Mouse (Mus musculus): ENCODE measurements around the gene Chrna9.

Chrna9 gene

DNA sequence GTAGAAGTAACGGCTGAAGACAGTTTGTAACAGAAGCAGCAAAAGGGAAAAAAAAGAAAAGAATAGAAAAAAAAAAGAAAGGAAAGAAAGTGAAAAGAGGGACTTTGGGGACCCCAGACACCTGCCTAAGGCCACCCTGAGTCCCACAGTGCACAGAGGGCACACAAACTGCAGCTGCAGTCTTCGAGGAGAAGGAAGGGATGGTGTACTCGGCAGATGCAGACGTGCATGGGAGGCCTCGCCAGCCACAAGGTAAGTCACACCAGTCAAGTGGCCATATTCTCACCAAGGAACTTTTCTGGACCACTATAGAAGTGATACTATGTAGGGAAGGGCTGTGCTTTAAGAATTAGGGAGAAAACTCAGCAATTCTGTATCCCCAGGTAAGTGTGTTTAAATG, at the start of gene Chrna9:
Gene Chrna9, plus strand, starts transcription at position 139 of the 400 bp plus-strand sequence.
- in situ Hi-C loops (cut with MboI, MseI), result loop anchor here (5.0 to 10.0 kb wide), 2 partner anchors 97 to 670 kb away; no protein-coding TSS in a partner anchor

DNA sequence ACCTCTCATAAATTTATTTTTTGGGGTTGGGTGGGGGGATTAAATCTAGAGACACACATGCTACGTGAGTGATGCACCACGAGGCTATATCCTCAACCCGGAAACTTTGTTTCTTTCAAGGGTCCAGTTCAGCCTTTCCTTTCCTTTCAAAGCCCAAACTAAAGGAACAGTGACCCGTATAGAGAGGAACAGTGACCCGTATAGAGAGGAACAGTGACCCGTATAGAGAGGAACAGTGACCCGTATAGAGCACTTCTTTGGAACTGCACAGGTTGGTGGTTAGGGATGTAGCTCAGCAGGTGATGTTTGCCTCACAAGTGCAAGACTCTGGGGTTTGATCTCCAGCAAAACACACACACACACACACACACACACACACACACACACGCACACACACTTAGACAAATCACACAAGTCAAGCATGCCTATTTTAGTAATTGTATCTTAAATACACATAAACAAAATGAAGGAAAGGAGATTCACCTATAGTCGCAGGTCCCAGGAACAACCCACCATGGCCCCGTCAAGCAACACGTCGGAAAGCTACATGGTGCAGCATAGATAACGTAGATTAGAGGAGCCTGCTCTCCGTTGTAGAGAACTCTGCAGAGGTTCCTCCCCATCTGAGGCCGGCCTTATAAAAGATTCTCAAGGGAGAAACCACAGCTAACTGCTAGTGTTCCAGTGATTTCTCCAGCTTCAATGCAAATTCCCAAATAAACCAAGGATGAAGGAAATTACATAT, 48.9 kb upstream of the Chrna9 start:
- in situ Hi-C loops (cut with MboI, MseI), result no loop called here

DNA sequence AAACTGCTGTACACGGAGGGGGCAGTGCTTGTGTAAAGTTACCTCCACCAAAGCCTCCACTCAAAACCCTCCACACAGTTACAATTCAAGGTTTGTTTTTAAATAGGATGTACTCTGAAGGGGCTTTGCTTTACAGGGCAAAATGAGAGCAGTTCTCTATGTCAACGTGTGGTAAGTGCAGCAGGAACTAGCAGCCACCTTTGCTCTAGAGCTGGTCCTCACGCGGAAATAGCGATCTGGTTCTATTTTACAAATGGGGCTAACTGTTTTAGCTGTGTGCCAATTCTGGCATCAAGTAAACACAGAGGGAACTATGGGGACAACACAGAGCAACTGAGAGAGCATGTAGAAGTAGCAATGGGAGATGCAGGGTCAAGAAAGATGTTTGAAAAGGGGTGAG, 46.6 kb upstream of the Chrna9 start:
- in situ Hi-C loops (cut with MboI, MseI), result no loop called here

DNA sequence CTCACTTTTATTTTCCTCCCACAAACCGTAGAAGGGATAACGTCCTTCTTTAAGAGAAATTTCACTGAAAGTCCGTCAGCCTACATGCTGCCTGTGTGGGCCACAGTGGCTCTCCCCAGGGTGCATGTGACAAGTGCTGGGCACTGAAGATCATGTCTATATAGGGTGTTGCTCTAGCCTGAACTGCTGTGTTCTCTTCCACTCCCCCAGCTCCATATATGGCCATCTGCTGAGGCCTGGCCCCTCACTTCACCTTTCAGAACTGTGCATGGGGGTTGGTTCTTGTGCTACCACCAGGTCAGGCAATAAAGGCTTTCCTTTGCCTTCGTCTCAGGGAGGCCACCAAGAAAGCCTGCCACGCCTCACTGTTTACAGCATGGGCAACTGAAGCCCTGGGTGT, 45.7 kb upstream of the Chrna9 start:
- in situ Hi-C loops (cut with MboI, MseI), result no loop called here

DNA sequence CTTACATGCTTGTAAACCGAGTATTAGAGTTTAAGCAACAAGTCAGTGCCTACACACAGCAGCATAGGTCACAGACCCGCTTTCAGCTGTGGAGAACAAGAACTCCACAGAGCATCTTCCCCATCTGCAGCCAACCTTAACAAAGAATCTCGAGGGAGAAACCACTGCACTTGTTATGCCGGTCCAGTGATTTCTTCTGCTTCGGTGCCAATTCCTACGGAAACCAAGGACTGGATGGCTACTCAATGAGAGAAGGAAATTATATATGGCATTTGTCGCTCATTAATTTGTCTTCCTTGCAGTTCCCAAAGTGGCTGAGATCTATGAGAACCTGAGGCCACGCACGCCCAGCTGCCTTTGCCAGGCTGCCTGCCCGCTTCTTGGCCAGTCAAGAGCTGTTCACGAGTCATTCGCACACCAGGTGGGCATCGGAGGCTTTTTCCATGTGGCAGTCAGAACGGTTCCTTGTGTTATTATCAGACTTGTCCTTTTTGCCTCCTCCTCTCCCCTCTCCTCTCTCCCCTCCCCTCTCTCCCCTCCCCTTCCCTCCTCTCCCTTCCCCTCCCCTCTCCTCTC, 43.4 kb upstream of the Chrna9 start:
- in situ Hi-C loops (cut with MboI, MseI), result no loop called here

DNA sequence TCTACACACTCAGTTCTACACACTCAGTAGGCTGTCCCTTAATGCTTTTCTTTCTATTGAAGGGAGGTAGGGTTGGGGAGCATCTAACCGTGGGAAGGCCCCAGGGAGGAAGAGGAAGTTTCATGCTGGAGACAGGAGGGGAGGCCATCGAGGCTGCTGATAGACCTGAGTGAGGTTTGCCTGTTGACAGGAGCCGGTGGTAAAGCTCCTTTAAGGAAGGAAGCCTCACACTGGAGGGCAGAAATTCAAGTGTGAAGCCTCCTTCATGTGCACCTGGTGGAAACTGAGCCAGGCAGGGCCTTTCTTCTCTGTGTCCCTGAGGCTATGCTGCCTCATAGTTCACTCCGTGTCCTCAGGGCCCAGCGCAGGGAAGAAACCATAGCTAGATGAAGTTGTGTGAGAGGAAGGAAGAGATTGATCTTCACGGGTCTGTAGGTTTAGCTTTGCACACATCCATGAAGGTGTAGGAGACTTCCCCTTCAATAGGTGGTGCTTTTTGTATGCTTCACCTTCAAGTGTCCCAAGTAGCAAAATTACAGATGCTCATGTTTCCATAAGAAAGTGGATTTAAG, 39.5 kb upstream of the Chrna9 start:
- in situ Hi-C loops (cut with MboI, MseI), result no loop called here

DNA sequence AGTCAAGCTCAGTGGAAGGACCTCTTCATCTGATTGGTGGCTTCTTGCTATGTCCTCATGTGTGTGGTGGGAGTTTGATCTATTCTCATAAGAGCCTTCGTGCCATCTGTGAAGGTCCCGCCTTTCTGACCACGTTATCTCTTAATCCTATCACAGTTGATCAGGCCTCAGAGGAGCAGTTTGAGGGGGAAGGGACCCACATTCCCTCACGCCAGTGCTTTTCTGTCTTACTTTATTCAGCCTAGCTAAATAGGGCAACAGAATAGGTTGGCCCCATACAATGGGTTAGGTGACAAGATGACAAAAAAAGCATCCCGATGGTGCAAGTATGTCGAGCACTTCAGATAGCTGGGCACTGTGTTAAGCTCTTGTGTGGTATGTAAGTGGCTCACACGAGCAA, 39.0 kb upstream of the Chrna9 start:
- in situ Hi-C loops (cut with MboI, MseI), result no loop called here

DNA sequence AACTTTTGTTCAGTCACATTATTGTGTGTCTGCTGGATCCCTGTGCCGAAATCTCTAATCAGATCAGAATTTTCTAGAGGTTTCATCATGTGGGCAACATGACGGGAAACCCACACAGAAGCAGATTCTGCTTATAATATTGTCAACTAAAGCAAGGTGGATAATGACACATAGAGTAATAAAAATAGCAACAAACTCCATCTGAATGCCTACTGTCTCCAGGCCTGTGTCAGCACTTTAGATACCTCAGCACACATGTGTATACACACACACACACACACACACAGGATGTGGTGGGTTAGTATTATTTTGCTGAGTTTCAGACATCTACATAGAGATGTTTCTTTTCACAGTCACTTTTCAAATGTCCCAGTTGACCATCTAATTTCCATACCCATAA, 37.0 kb upstream of the Chrna9 start:
- in situ Hi-C loops (cut with MboI, MseI), result no loop called here

DNA sequence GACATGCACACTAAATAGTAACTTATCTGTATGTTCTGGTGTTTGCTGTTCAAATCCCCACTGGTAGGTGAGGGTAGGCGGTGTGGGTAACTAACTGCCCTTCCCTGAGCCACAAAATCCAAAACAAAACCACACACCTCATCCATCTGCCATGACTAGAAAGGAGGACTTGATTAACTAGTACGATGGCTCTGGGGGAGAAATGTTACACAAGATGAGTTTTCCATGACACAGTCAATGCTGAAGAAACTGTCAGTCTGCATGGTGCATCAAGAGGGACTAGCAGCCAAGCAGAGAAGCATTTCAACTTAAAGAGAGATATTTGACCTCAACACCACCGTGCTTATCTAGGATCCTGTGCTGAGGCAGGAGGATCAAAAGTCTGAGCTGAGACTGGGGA, 36.0 kb upstream of the Chrna9 start:
- in situ Hi-C loops (cut with MboI, MseI), result no loop called here

DNA sequence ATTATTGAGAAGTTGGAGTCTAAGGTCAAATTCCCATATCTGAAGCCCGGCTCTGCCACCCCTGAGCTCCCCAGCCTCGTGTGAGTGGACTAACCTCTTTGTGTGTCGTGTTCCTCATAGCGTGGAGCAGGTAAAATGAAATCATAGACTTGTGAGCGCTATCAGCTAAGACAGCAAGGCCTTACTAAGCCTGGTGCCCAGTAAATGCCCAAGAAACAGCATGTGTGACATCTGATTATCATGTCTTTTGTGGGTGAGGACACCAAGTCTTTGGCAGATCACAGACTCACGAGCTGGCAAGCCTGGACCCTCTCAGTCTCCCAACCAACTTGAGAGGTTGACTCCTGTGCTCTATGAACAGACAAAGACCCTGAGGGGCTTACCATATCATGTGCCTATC, 34.6 kb upstream of the Chrna9 start:
- in situ Hi-C loops (cut with MboI, MseI), result no loop called here

DNA sequence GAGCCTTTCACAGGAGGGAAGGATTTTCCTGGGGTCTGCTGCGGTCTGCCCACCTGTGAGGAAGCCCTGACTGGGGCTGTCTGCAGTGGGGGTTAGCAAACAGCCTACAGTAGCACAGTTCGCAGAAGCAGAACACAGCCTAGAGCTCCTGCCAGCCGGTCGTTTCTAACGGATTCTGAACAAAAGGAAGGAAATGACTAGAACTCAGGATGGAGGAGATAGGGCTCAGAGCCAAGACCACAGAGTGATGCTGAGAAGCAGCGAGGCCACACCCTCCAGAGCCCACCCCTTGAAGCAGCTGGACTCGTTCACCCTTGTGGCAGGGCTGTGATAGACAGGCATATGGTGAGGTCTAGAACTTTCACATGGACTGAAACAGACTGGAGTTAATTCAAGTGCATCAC, 33.9 kb upstream of the Chrna9 start:
- in situ Hi-C loops (cut with MboI, MseI), result no loop called here

DNA sequence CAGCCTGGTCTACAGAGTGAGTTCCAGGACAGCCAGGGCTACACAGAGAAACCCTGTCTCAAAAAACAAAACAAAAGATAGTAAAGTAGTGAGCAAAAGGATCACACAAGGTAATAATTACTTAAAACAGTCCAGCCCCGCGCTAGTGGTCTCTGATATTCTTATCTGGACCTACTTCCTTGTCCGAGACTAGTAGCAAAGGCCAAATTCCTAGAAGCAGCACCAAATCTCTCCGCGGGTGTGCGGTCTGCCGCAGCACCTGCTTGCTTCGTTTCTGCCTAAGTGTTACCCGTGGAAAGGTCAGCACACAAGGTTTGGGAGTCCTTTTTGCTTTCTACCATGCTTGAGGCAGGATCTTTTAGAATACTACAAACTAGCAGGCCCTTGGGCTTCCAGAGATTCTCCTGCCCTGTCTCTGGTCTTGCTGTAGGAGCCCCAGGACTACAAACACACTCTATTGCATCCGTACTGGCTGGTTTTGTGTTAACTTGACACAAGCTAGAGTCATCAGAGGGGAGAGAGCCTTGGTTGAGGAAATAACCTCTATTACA, 32.8 kb upstream of the Chrna9 start:
- in situ Hi-C loops (cut with MboI, MseI), result no loop called here

DNA sequence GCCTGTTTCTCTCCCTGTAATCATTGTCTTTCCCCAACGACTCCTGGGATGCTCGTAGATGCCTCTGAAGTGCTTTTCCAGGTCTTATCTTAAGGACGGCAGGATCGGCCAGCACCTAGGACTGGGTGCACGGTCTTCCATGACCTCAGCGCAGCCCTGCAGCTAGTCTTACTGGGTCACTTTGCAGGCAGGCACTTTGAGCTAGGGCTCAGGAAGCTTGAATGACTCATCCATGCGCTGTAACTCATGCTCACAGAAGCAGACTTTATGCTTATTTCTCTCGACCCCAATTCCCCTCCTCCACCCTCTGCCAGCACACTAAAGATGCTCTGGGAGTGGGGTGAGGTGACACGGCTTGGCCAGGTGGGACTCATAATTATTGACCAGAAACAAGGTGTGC, 31.9 kb upstream of the Chrna9 start:
- in situ Hi-C loops (cut with MboI, MseI), result no loop called here

DNA sequence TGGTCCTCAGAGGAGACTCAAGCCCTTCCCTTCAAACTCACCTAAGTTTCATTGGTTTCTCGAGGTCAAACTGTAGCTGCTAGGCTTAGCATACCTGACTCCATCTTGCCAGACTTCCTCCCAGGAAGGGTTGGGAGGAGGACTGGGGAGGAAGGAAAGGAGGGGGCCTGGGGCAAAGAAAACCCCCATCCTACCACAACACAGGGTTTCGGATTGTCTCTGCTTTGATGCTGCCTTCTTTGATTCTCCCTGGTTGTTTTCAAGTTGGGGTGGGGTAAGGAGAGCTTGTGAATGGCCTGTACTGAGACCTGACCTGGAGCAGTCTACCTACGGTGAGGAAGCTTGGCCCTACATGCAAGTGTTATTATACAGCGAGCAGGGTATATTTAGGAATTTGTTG, 30.2 kb upstream of the Chrna9 start:
- in situ Hi-C loops (cut with MboI, MseI), result no loop called here

DNA sequence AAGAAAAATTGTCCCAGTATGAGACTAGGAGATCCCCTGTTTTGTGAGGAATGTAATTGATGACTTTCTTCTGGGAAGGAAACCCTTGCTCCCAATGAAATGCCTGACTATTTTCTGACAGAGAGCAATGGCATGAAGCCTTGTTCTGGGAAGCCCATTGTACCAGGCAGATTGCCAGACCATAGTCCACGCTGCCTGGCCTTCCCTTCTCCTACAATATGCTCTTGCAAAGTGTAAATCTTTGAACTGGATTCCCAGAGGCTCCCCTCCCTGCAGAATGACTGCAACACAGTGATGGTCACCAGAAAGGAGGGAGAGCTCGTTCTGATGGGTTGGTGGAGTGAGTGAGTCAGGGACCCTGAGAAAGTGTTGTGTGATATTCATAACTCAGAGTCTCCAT, 26.0 kb upstream of the Chrna9 start:
- in situ Hi-C loops (cut with MboI, MseI), result no loop called here

DNA sequence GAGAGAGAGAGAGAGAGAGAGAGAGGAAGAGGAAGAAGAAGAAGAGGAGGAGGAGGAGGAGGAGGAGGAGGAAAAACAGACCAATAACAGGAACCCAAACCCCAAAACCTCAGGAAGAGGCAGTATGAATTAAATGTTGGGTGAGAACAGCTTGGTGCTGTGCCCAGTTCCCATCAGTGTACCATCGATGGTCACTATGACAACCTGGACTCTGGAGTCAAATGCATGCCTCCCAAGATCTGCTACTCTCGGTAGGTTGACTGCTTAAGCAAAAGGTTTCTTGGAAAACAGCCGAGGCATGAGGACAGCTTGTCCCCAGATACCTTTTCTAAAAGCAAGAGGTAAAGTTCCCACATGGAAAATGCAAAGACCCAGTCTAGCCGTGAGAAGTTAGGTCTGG, 25.4 kb upstream of the Chrna9 start:
- in situ Hi-C loops (cut with MboI, MseI), result no loop called here

DNA sequence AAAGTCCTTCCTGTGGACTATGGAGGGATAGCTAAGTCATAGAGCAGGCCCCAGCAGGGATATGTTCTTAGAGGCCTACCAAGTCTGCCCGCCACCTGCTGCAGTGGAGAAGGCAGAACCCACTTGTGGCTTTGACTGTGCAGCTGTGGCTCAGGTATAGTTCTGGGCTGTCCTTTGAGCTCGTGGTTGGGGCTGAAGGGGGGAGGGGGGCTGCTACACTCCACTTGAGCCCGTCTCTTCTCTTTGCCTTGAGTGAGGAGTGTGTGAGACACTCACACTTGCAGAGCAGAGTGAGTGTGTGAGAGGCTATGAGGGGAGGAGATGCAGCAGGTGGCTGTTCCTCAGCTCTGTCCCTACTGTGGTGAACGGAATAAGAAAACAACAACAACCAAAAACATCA, 24.3 kb upstream of the Chrna9 start:
- in situ Hi-C loops (cut with MboI, MseI), result no loop called here

DNA sequence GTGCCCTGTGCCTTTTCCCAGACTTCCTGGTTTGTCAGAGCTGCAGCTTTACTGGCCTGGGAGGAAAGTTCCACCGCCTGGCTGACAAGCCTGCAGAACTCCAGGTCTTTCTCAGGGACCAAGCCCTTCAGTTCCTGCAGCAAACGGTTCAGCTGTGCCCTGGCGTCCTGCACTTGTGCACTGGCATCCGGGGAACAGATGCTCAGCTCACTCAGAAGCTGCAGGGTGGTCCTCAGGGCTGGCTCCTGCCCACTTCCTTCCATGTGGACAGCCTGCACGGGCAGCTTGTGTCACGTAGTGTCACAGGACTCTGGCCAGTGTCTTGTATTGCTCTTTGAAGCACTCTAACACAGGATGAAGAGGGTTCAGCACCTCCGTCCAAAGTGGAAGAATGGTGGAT, 23.0 kb upstream of the Chrna9 start:
- in situ Hi-C loops (cut with MboI, MseI), result no loop called here

DNA sequence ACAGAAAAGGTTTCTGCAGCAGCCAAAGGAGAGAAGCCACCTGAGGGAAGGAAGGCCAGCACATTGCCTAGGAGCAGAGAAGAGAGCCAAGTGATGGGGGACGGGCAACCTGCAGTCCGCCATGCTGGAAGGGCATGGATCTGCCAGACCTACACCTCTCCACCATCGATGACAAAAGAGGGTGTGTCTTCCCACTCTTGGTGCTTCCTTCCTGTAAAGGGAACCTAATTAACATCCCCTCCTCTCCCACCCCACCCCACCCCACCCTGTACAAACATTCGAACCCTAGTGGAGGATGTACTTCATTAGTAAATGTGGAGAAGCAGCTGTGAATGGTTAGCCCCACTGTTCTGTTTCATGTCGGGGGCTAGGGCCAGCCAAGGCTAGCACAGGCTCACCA, 22.5 kb upstream of the Chrna9 start:
- in situ Hi-C loops (cut with MboI, MseI), result no loop called here

DNA sequence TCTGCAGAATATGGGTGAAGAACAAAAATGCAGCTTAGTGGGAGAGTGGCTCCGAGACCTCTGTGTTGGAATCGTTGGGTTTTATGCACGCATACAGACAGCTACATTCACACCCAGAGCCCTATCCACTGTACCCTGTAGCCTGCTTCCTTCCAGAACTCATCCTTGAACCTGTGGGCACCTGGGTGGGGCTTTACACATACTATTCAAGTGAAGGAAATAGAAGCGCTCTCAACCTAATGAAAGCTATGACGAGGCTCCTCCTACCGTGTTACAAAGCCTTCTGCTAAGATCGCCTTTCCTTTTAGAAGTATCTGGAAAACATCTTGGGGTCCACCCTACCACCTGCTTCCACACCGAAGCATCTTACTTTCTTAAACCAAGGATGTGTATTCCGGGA, 21.6 kb upstream of the Chrna9 start:
- in situ Hi-C loops (cut with MboI, MseI), result no loop called here

DNA sequence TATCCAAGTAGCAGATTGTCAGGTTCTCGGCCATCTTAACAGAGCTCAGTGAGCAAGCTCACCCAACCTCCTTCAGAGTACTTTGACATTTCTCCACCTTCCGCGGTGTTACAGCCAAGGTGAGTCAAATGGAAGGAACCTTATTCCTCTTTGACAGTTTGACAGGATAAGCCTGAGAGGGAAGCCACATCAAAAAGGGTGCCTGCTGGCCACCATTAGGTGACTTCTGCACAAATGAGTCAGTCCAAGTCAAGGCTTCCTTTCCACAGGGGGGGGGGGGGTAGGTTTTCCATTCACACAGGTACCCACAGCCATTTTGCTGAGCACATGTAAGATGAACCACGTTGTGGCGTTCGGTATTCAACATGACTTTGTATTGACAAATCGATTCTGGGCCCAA, 20.4 kb upstream of the Chrna9 start:
- in situ Hi-C loops (cut with MboI, MseI), result no loop called here

DNA sequence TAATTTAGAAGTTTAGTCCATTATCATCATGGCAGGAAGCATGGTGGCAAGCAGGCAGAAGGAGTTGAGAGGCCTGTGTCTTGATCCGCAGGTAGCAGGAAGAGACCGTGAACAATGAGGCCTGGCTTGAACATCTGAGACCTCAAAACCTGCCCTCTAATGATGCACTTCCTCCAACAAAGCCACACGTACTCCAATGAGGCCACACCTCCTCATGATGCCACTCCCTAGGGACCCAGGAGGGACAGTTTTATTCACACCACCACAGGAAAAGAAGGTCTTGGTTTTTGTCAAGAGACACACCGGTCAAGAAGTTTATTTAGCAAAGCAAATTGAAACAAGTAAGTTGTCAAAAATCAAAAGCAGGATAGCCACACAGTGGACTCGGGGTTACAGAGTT, 17.8 kb upstream of the Chrna9 start:
- in situ Hi-C loops (cut with MboI, MseI), result no loop called here

DNA sequence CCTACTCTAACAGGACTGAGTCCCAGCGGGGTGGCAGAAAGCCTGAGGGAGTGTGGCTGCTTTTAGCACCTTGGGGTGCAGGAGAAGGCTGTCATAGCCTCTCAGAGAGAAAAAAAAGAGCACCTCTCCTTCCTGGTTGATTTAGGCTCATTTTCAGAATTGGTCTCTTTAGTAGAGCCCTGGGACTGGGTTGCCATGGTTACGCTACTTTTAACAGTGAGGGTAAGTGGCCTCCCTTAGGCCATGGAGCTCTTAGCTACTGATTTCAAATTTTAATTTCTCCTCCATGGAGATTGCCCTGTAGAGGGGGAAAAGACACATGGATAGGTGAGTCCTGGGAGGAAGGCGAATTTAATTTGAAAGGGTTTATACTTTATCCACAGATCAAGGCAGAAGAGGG, 16.1 kb upstream of the Chrna9 start:
- in situ Hi-C loops (cut with MboI, MseI), result no loop called here

Measured in T-helper 1 cell (primary cell).